Mouse (Mus musculus) liver, adult 2 months (tissue): ENCODE measurements around the gene Ctnnal1. TPM values are rescaled to one million over a fixed set of nuclear protein-coding genes. Genes with fewer than 3 reads are reported as not detected.

ENCODE experiments used
- DNase-seq: peaks from one replicate; pipeline ENCODE4 v3.0.0-alpha.2; 2011; ENCODE audit warnings: low read depth, low spot score; ENCODE audit errors: extremely low read depth
- H3K27ac ChIP-seq: fragments of 200-500 bp; replicated peaks from 2 replicates; pipeline ENCODE4 v1.5.1; 2012; ENCODE audit warnings: low read depth, mild to moderate bottlenecking, control low read depth, inconsistent platforms, low read length; ENCODE audit not compliant: insufficient read depth
- H3K27me3 ChIP-seq: fragments of 200-500 bp; 2 replicates; pipeline ENCODE4 v1.6.1; 2012; ENCODE audit warnings: mild to moderate bottlenecking, moderate library complexity, low read length, inconsistent platforms; ENCODE audit not compliant: control insufficient read depth, insufficient read depth
- H3K36me3 ChIP-seq: fragments of 200-500 bp; 2 replicates; pipeline ENCODE4 v1.6.1; 2012; ENCODE audit warnings: low read length, inconsistent platforms; ENCODE audit not compliant: control insufficient read depth, insufficient read depth
- H3K4me1 ChIP-seq: fragments of 200-500 bp; 2 replicates; pipeline ENCODE4 v1.6.1; 2011; ENCODE audit warnings: low read length; ENCODE audit not compliant: control insufficient read depth, insufficient read depth
- H3K4me3 ChIP-seq: fragments of 200-500 bp; 2 replicates; pipeline ENCODE4 v1.5.1; 2011; ENCODE audit warnings: low read depth, mild to moderate bottlenecking, control low read depth, low read length, moderate library complexity; ENCODE audit not compliant: insufficient read depth
- H3K79me2 ChIP-seq: fragments of 200-500 bp; 2 replicates; pipeline ENCODE4 v1.6.1; 2012; ENCODE audit warnings: inconsistent platforms, mild to moderate bottlenecking, low read length, moderate library complexity; ENCODE audit not compliant: control insufficient read depth, insufficient read depth
- H3K9ac ChIP-seq: fragments of 200-500 bp; 2 replicates; pipeline ENCODE4 v1.6.1; 2012; ENCODE audit warnings: low read depth, mild to moderate bottlenecking, control low read depth, inconsistent platforms, low read length
- CTCF ChIP-seq: fragments of 200-500 bp; IDR thresholded peaks from 2 replicates; pipeline ENCODE4 v1.5.1; 2011; ENCODE audit warnings: low read depth, low read length, control low read depth
- POLR2A ChIP-seq: fragments of 200-500 bp; IDR thresholded peaks from 2 replicates; pipeline ENCODE4 v1.6.1; 2011; ENCODE audit warnings: low read length, control low read depth; ENCODE audit not compliant: insufficient read depth; ENCODE audit errors: extremely low read depth
- WGBS: fragments of 180-500 bp; shearing (Covaris S2); methylation state at CpG from one replicate; pipeline ENCODE4 v1.1.7; 2018; 5-methylcytosine and 5-hydroxymethylcytosine counted together
- polyA plus RNA-seq: library from polyadenylated mRNA; depleted of rRNA; stranded (reverse); fragments of >200 nt; gene quantifications from 2 replicates; pipeline ENCODE4 v1.2.3, GENCODE M21; 2012
- total RNA-seq: library from RNA; depleted of rRNA; stranded (reverse); fragments of >200 nt; gene quantifications from 2 replicates; pipeline ENCODE4 v1.2.3, GENCODE M21; 2014

The Ctnnal1 gene
- total and polyA plus RNA-seq, 2 experiments = 1.5 to 3.9 TPM

DNA sequence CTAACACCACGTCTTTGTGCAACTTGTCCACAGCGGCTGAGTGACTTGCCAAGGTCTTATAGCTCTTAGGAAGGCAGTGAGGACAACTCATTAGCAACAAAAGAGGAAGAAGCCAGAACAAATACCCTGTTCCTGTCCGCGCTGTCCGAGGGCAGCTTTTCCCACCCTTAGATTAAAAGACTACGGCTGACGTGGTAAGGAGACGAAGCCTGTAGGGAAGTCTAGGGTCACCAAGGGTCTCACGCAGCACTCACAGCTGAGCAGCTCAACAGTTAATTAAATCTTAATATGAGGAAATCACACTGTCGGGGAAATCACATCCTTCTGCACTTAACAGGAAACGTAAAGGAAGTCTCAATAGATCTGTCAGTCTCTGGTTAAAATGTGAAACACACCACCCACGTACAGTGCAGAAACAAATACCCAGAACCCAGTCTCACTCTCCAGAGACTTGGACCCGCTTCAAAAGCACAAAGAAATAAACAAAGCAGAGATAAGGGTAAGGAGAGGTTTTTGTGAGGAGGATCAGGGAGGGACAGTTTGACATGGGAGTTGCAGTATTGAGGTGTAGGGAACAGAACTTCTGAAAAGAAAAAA lies 33.9 kb downstream of the Ctnnal1 start:
- Histone ChIP-seq H3K4me3 (no peak overlapping the region), H3K36me3 (no peaks in the 10 kb centered on the region), H3K27ac (0 out of 2 replicates have a peak overlapping the region, but pooled peaks have one; percentile 5), H3K27me3 (no peaks in the 10 kb centered on the region), H3K79me2 (no peaks in the 10 kb centered on the region), H3K4me1 (no peaks in the 10 kb centered on the region), H3K9ac (no peak overlapping the region)
- DNase-seq = peak; percentile 8
- TF ChIP-seq CTCF (no peak), POLR2A (no peak)
- 70% methylated on average over 13 of the region's 13 CpGs for WGBS

DNA sequence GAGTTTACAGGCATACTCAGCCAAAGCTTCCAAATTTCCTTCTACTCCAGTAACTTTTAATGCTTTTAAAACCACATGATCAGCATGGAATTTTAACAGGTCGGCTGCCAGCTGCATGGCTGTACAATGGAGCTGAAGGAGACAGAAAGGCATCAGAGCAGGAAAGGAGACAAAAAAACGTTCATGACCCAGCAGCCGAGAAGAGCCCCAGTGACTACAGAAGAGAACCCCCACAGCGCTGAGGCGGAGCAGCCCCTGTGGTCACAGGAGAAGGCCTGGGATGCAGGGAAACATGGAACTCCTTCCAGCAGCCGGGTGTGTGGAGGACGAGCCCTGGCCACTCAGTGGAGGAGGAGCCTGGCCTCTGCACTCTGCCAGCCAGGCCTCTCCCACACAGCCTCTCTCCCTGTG lies 35.5 kb downstream of the Ctnnal1 start:
- no peak for DNase-seq

DNA sequence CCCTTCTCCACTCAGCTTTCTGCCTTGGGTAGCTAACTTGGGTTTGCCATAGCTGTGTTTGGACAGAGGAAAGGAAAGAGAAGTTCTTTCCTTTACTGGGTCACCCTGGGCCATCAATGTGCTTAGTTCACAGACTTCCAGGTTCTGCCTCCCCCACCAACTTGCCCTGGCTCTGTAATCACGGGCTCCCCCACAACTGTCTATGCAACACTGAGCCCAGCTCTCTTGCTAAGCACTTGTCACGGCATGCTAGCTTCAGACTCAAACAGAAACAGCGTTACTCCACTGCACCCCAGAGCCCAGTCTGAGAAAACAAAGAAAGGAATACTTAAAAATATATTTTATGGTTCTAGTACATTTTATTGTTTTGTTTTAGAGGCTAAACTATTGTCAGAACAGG lies 36.1 kb downstream of the Ctnnal1 start:
- Histone ChIP-seq H3K79me2 (no peaks in the 10 kb centered on the region), H3K9ac (no peak overlapping the region), H3K27me3 (no peaks in the 10 kb centered on the region), H3K36me3 (no peaks in the 10 kb centered on the region), H3K27ac (no peak overlapping the region), H3K4me1 (no peaks in the 10 kb centered on the region), H3K4me3 (no peak overlapping the region)
- no peak for TF ChIP-seq CTCF
- TF ChIP-seq POLR2A = no peak
- 93% methylated on average over 3 of the region's 3 CpGs for WGBS
- no peak for DNase-seq

More for the DNA sequence above, 35.5 kb downstream of the Ctnnal1 start:
- 88% methylated on average over 7 of the region's 7 CpGs for WGBS
- no peaks in the 10 kb centered on the region for H3K79me2 ChIP-seq
- TF ChIP-seq POLR2A (no peak), CTCF (no peak)
- no peaks in the 10 kb centered on the region for H3K27me3 ChIP-seq
- no peaks in the 10 kb centered on the region for H3K36me3 ChIP-seq
- H3K4me1 ChIP-seq = no peaks in the 10 kb centered on the region
- H3K4me3 ChIP-seq = no peak overlapping the region
- no peak overlapping the region for H3K9ac ChIP-seq
- no peak overlapping the region for H3K27ac ChIP-seq

DNA sequence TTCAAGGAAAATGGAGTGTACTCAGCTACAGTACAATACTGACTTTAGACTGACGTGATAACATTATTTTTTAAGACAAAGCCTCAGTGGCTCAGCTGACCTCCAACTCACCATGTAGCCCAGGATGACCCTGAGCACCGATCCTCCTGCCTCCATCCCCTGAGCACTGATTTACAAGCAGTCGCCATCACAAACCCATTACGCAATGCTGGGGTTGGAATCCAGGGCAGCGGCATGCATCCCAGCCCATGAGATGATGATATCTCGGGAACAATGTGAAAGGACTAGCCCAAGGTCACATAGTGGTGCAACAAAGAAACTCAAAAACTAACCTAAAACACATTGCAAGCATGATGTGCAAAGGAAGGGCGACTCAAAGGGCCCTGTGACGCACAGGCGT lies 40.8 kb downstream of the Ctnnal1 start:
- Histone ChIP-seq H3K79me2 (no peaks in the 10 kb centered on the region), H3K36me3 (no peaks in the 10 kb centered on the region), H3K27ac (no peak overlapping the region), H3K9ac (no peak overlapping the region), H3K4me3 (no peak overlapping the region), H3K27me3 (no peaks in the 10 kb centered on the region), H3K4me1 (no peaks in the 10 kb centered on the region)
- no peak for DNase-seq
- TF ChIP-seq POLR2A (no peak), CTCF (no peak)
- 78% methylated on average over 9 of the region's 9 CpGs for WGBS

DNA sequence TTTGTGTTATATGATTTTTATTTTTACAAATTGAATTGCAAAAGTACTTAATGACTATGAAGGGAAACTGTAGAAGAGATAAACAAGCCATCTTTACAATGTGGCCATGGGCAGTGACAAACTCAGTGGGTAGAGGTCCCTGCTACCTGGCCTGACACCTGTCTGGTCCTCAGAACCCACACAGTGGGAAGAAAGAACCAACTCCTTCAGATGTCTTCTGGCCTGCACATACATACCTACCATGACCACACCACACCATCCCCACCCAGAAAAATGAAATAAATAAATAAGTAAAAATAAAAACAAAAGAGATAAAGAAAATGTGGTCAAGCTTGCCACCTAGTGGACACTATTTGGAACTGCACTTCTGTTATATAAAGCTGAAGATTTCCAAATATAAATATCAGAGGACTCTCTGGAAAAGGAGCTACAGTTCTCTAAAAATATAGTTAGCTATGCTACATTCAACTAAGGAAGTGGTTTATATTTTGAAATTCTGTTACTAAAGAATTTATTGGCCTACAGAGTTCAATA lies 44.9 kb downstream of the Ctnnal1 start:
- DNase-seq = peak; percentile 15

DNA sequence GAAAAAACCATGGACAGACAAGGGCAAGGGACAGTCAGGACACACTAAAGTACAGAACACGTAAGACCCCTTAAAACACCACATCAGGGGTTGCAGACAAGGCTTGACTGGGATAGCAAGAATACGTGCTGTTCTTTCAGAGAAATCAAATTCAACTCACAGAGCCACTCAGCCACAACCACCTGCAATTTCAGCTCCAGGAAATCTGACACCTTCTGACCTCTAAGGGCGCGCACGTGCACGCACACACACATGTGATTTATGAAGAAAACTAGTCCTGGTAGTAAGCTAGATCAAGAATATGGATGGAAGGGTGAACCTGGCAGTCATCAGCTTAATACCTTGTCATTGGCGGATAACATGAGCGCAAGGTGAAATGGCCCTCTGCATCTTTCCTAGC lies 49.9 kb downstream of the Ctnnal1 start:
- Histone ChIP-seq H3K36me3 (peaks cover 9% of the 10 kb centered on the region; the same call in 1 of the 2 replicates), H3K27me3 (no peaks in the 10 kb centered on the region), H3K79me2 (no peaks in the 10 kb centered on the region), H3K9ac (no peak overlapping the region), H3K4me1 (no peaks in the 10 kb centered on the region), H3K27ac (no peak overlapping the region), H3K4me3 (no peak overlapping the region)
- DNase-seq = no peak
- TF ChIP-seq CTCF (no peak), POLR2A (no peak)
- WGBS = 97% methylated on average over 8 of the region's 8 CpGs

More for the DNA sequence above, 44.9 kb downstream of the Ctnnal1 start:
- no peaks in the 10 kb centered on the region for H3K4me1 ChIP-seq
- H3K27ac ChIP-seq = no peak overlapping the region
- H3K9ac ChIP-seq = no peak overlapping the region
- H3K4me3 ChIP-seq = no peak overlapping the region
- TF ChIP-seq POLR2A (no peak), CTCF (peak; percentile 25; the same call in 1 of the 2 replicates)
- H3K27me3 ChIP-seq = no peaks in the 10 kb centered on the region
- H3K36me3 ChIP-seq = no peaks in the 10 kb centered on the region
- H3K79me2 ChIP-seq = no peaks in the 10 kb centered on the region
